In genomic region chr7:102016936-102017335, GRCm38 (mm10) we compare ENCODE assay signal across 14 mouse cellular contexts. TPM values are rescaled to one million over a fixed set of nuclear protein-coding genes. Genes with fewer than 3 reads are reported as not detected.
DNase-seq lines count a peak whose midpoint lies in the region; ATAC-seq and TF ChIP-seq lines count a peak whose summit lies in the region.
"Had no signal": no experiment of that assay in that cellular context is flagged by ENCODE, and none has a peak within 500 bp of the region (broad histone marks: within the 10 kb centered on the region; RNA-seq: fewer than 3 reads in every experiment).

No protein-coding gene starts in this region.

- peak overlapping the region; percentile 83 for H3K27ac ChIP-seq in gastrocnemius, adult 2 months
- H3K27ac ChIP-seq in layer of hippocampus, adult 2 months = peak overlapping the region; percentile 12
- H3K27ac ChIP-seq in liver, embryonic 16.5 days (ENCODE audit: low read length) = 0 out of 2 replicates have a peak overlapping the region, but pooled peaks have one; percentile 19
- H3K27ac ChIP-seq in hindbrain, embryonic 16.5 days (ENCODE audit: low read depth, low read length) = no peak overlapping the region
- H3K27ac ChIP-seq: forebrain, embryonic 15.5 days; kidney, postnatal 0 days; neural tube, embryonic 13.5 days had no signal

- 69% methylated on average over 4 of the region's 4 CpGs for WGBS in liver, embryonic 16.5 days (ENCODE audit: insufficient replicate concordance)
- WGBS in hindbrain, embryonic 16.5 days = 90% methylated on average over 4 of the region's 4 CpGs

- H3K4me2 ChIP-seq in liver, embryonic 16.5 days (ENCODE audit: low read depth, low read length) = no peak overlapping the region
- H3K4me2 ChIP-seq in hindbrain, embryonic 16.5 days (ENCODE audit: low read length) = no peak overlapping the region
- H3K4me2 ChIP-seq: forebrain, embryonic 15.5 days; neural tube, embryonic 13.5 days had no signal

- H3K4me3 ChIP-seq in gastrocnemius, adult 2 months = peak overlapping the region; percentile 62
- no peak overlapping the region for H3K4me3 ChIP-seq in layer of hippocampus, adult 2 months
- H3K4me3 ChIP-seq in liver, embryonic 16.5 days (ENCODE audit: low read depth, low read length) = no peak overlapping the region
- no peak overlapping the region for H3K4me3 ChIP-seq in hindbrain, embryonic 16.5 days (ENCODE audit: low read length)
- H3K4me3 ChIP-seq: forebrain, embryonic 15.5 days; neural tube, embryonic 13.5 days had no signal

- no peaks in the 10 kb centered on the region for H3K27me3 ChIP-seq in liver, embryonic 16.5 days (ENCODE audit: control insufficient read depth, insufficient read depth, low read depth, low read length)
- H3K27me3 ChIP-seq in hindbrain, embryonic 16.5 days (replicated peaks; ENCODE audit: control insufficient read depth, insufficient read depth, low read length) = no peaks in the 10 kb centered on the region
- H3K27me3 ChIP-seq: forebrain, embryonic 15.5 days; neural tube, embryonic 13.5 days had no signal

- no peak overlapping the region for H3K9ac ChIP-seq in liver, embryonic 16.5 days (ENCODE audit: low read depth, low read length)
- no peak overlapping the region for H3K9ac ChIP-seq in hindbrain, embryonic 16.5 days (ENCODE audit: low read depth, low read length)
- H3K9ac ChIP-seq: forebrain, embryonic 15.5 days; neural tube, embryonic 13.5 days had no signal

- H3K4me1 ChIP-seq in liver, embryonic 16.5 days (ENCODE audit: control insufficient read depth, low read depth, low read length) = no peaks in the 10 kb centered on the region
- H3K4me1 ChIP-seq in hindbrain, embryonic 16.5 days (ENCODE audit: control insufficient read depth, insufficient read depth, low read depth, low read length) = no peaks in the 10 kb centered on the region
- H3K4me1 ChIP-seq: forebrain, embryonic 15.5 days; neural tube, embryonic 13.5 days had no signal

- DNase-seq in gastrocnemius, adult 2 months = no peak
- no peak for DNase-seq in gastrocnemius, adult 8-10 months (ENCODE audit: low spot score in 2 of 2)
- no peak for DNase-seq in layer of hippocampus, adult 2 months (ENCODE audit: low spot score in 2 of 2)
- DNase-seq in layer of hippocampus, postnatal 14 days (ENCODE audit: low spot score in 2 of 2) = no peak
- DNase-seq in 416B (ENCODE audit: low read depth) = peak; percentile 47
- DNase-seq: cerebellum, adult 11-12 months; left cerebral cortex, postnatal 4 days; lung, postnatal 14 days had no signal

- ATAC-seq in liver, embryonic 16.5 days (ENCODE audit: low read depth) = no peak
- no peak for ATAC-seq in CD4-positive, CD25-positive, alpha-beta regulatory T cell, adult 4 months
- no peak for ATAC-seq in hindbrain, embryonic 16.5 days
- ATAC-seq: forebrain, embryonic 15.5 days had no signal

- no peaks in the 10 kb centered on the region for H3K9me3 ChIP-seq in liver, embryonic 16.5 days (replicated peaks; ENCODE audit: control insufficient read depth, low read length)
- no peaks in the 10 kb centered on the region for H3K9me3 ChIP-seq in hindbrain, embryonic 16.5 days (ENCODE audit: control insufficient read depth, low read length)
- H3K9me3 ChIP-seq: forebrain, embryonic 15.5 days; neural tube, embryonic 13.5 days had no signal

- TF ChIP-seq CTCF in gastrocnemius, adult 2 months (IDR thresholded peaks at IDR 0.05) = no peak
- no peak for TF ChIP-seq CTCF in layer of hippocampus, adult 2 months (conservative IDR thresholded peaks at IDR 0.05)

- intact Hi-C loops in gastrocnemius, adult 2 months (cut with DNase I) = no loop called here

- H3K36me3 ChIP-seq in liver, embryonic 16.5 days (ENCODE audit: control insufficient read depth, insufficient read depth) = peaks cover 51% of the 10 kb centered on the region
- peaks cover 54% of the 10 kb centered on the region for H3K36me3 ChIP-seq in hindbrain, embryonic 16.5 days (ENCODE audit: control insufficient read depth, insufficient read depth, low read length)

RNA-seq across cellular contexts. Expression of gene Il18bp, which starts 1.6 kb away (rescaled TPM):
- 1 to 10 TPM; 1.9 to 2.3 TPM for total RNA-seq in gastrocnemius, adult 2 months (2021)
- 1 to 10 TPM in 3 of 4 experiments, under 1 TPM in 1; 0.82 to 2.7 (median 1.7) TPM for total RNA-seq in gastrocnemius, adult 8-10 months (2022)
- 10 to 100 TPM in 1 of 2 experiments, 1 to 10 TPM in 1; 7.5 to 11.6 TPM for total RNA-seq in layer of hippocampus, adult 2 months (2021)
- 1 to 10 TPM; 8.4 to 8.7 TPM for total RNA-seq in layer of hippocampus, postnatal 14 days (2021)
- 32.7 and 32.8 TPM in 2 replicates for polyA plus RNA-seq in liver, embryonic 16.5 days (2015; fragmentation: Nextera tagmentation; extraction: Ambion mirVana)
- polyA plus RNA-seq in CD4-positive, CD25-positive, alpha-beta regulatory T cell, adult 4 months (2017; shearing (Covaris generic)) = 1 to 10 TPM; 4.5 to 5.7 TPM
- polyA plus RNA-seq in hindbrain, embryonic 16.5 days (2015; fragmentation: Nextera tagmentation; extraction: Ambion mirVana) = 4.1 and 4.7 TPM in 2 replicates

RNA-seq across cellular contexts. Expression of gene Rnf121, which starts 48.3 kb away (rescaled TPM):
- 10 to 100 TPM; 23.3 to 25.7 TPM for total RNA-seq in gastrocnemius, adult 2 months (2021)
- 10 to 100 TPM; 25.1 to 29.6 (median 27.5) TPM for total RNA-seq in gastrocnemius, adult 8-10 months (2022)
- 10 to 100 TPM; 44.3 to 47.4 TPM for total RNA-seq in layer of hippocampus, adult 2 months (2021)
- 10 to 100 TPM; 35.0 to 40.9 TPM for total RNA-seq in layer of hippocampus, postnatal 14 days (2021)
- polyA plus RNA-seq in liver, embryonic 16.5 days (2015; fragmentation: Nextera tagmentation; extraction: Ambion mirVana) = 11.6 and 11.9 TPM in 2 replicates
- 10 to 100 TPM; 28.5 to 29.4 TPM for polyA plus RNA-seq in CD4-positive, CD25-positive, alpha-beta regulatory T cell, adult 4 months (2017; shearing (Covaris generic))
- 35.0 and 35.9 TPM in 2 replicates for polyA plus RNA-seq in hindbrain, embryonic 16.5 days (2015; fragmentation: Nextera tagmentation; extraction: Ambion mirVana)

RNA-seq across cellular contexts. Expression of gene Xndc1, which starts 48.4 kb away (rescaled TPM):
- total RNA-seq in gastrocnemius, adult 2 months (2021) = 1 to 10 TPM; 4.4 to 6.5 TPM
- 1 to 10 TPM; 2.9 to 6.4 (median 3.2) TPM for total RNA-seq in gastrocnemius, adult 8-10 months (2022)
- total RNA-seq in layer of hippocampus, adult 2 months (2021) = 10 to 100 TPM; 29.2 to 33.7 TPM
- total RNA-seq in layer of hippocampus, postnatal 14 days (2021) = 10 to 100 TPM; 19.6 to 22.3 TPM
- polyA plus RNA-seq in liver, embryonic 16.5 days (2015; fragmentation: Nextera tagmentation; extraction: Ambion mirVana) = 12.6 and 12.7 TPM in 2 replicates
- polyA plus RNA-seq in CD4-positive, CD25-positive, alpha-beta regulatory T cell, adult 4 months (2017; shearing (Covaris generic)) = 10 to 100 TPM; 19.3 to 33.0 TPM
- polyA plus RNA-seq in hindbrain, embryonic 16.5 days (2015; fragmentation: Nextera tagmentation; extraction: Ambion mirVana) = 24.6 and 26.9 TPM in 2 replicates

RNA-seq across cellular contexts. Expression of gene Xntrpc, which starts 48.6 kb away (rescaled TPM):
- total RNA-seq in gastrocnemius, adult 2 months (2021) = 1 to 10 TPM in 1 of 2 experiments, under 1 TPM in 1; 0.50 to 1.2 TPM
- 1 to 10 TPM in 1 of 4 experiments, under 1 TPM in 3; 0.22 to 1.1 (median 0.76) TPM for total RNA-seq in gastrocnemius, adult 8-10 months (2022)
- total RNA-seq in layer of hippocampus, adult 2 months (2021) = 1 to 10 TPM; 2.3 to 2.9 TPM
- 1 to 10 TPM; 1.9 to 2.3 TPM for total RNA-seq in layer of hippocampus, postnatal 14 days (2021)
- 0.33 and 0.37 TPM in 2 replicates for polyA plus RNA-seq in liver, embryonic 16.5 days (2015; fragmentation: Nextera tagmentation; extraction: Ambion mirVana)
- 1 to 10 TPM in 1 of 2 experiments, under 1 TPM in 1; 0.93 to 1.4 TPM for polyA plus RNA-seq in CD4-positive, CD25-positive, alpha-beta regulatory T cell, adult 4 months (2017; shearing (Covaris generic))
- 0.63 and 1.3 TPM in 2 replicates for polyA plus RNA-seq in hindbrain, embryonic 16.5 days (2015; fragmentation: Nextera tagmentation; extraction: Ambion mirVana)
